Mouse (Mus musculus): ENCODE data around the gene Ttll11. TPM values are rescaled to one million over a fixed set of nuclear protein-coding genes. Genes with fewer than 3 reads are reported as not detected.
A peak's percentile ranks its signal among the peaks of the same experiment; 100 is the strongest.

Ttll11 gene
- polyA plus RNA-seq, 1 experiment from 2014 or later, result 4.1 TPM

- Histone ChIP-seq H3K4me3 (no peak overlapping the region), H3K9ac (no peak overlapping the region), H3K27me3 (peaks cover 4% of the 10 kb centered on the region; the same call in 1 of the 2 replicates), H3K4me1 (replicated peaks) (peaks cover 26% of the 10 kb centered on the region), H3K9me3 (no peaks in the 10 kb centered on the region), H3K36me3 (no peaks in the 10 kb centered on the region), H3K27ac (no peak overlapping the region), H3K4me2 (no peak overlapping the region)
- 87% methylated on average over 7 of the region's 7 CpGs for WGBS
- no peak for ATAC-seq (ENCODE audit: low FRiP score)
Measured at GRCm38 (mm10) chr2:35763818-35764217, 215.9 kb downstream of the Ttll11 start.

GRCm38 (mm10) chr2:35761458-35761857 is 218.3 kb downstream of the Ttll11 start:
- 0 out of 2 replicates have a peak, but pooled peaks cover 4% of the 10 kb centered on the region for H3K27me3 ChIP-seq
- peak overlapping the region; percentile 52; the same call in 1 of the 2 replicates for H3K27ac ChIP-seq
- 81% methylated on average over 5 of the region's 5 CpGs for WGBS
- H3K36me3 ChIP-seq, result no peaks in the 10 kb centered on the region
- no peak overlapping the region for H3K4me3 ChIP-seq
- no peak overlapping the region for H3K9ac ChIP-seq
- peaks cover 14% of the 10 kb centered on the region for H3K4me1 ChIP-seq (replicated peaks)
- H3K9me3 ChIP-seq, result no peaks in the 10 kb centered on the region
- no peak for ATAC-seq (ENCODE audit: low FRiP score)
- no peak overlapping the region for H3K4me2 ChIP-seq

- ATAC-seq (ENCODE audit: low FRiP score), result peak; percentile 29; the same call in 1 of the 2 replicates
- H3K9me3 ChIP-seq, result no peaks in the 10 kb centered on the region
Measured at GRCm38 (mm10) chr2:35760867-35761266, 218.8 kb downstream of the Ttll11 start.

GRCm38 (mm10) chr2:35760352-35760751 is 219.4 kb downstream of the Ttll11 start:
- Histone ChIP-seq H3K36me3 (no peaks in the 10 kb centered on the region), H3K4me3 (no peak overlapping the region), H3K27me3 (0 out of 2 replicates have a peak, but pooled peaks cover 4% of the 10 kb centered on the region), H3K27ac (peak overlapping the region; percentile 70), H3K4me2 (no peak overlapping the region), H3K9ac (no peak overlapping the region), H3K9me3 (no peaks in the 10 kb centered on the region), H3K4me1 (replicated peaks) (peaks cover 14% of the 10 kb centered on the region)
- ATAC-seq (ENCODE audit: low FRiP score), result 0 out of 2 replicates have a peak, but pooled peaks have one; percentile 18
- 59% methylated on average over 8 of the region's 8 CpGs for WGBS

More at GRCm38 (mm10) chr2:35760867-35761266, 218.8 kb downstream of the Ttll11 start:
- H3K27me3 ChIP-seq, result 0 out of 2 replicates have a peak, but pooled peaks cover 4% of the 10 kb centered on the region
- no peak overlapping the region for H3K4me2 ChIP-seq
- H3K9ac ChIP-seq, result no peak overlapping the region
- peak overlapping the region; percentile 70 for H3K27ac ChIP-seq
- H3K4me1 ChIP-seq (replicated peaks), result peaks cover 14% of the 10 kb centered on the region
- no peaks in the 10 kb centered on the region for H3K36me3 ChIP-seq
- H3K4me3 ChIP-seq, result no peak overlapping the region

- no peaks in the 10 kb centered on the region for H3K36me3 ChIP-seq
- peaks cover 23% of the 10 kb centered on the region for H3K4me1 ChIP-seq (replicated peaks)
- H3K4me3 ChIP-seq, result no peak overlapping the region
- no peak for ATAC-seq (ENCODE audit: low FRiP score)
- H3K27ac ChIP-seq, result no peak overlapping the region
- no peak overlapping the region for H3K9ac ChIP-seq
- no peaks in the 10 kb centered on the region for H3K27me3 ChIP-seq
- no peak overlapping the region for H3K4me2 ChIP-seq
- WGBS, result 82% methylated on average over 7 of the region's 7 CpGs
- no peaks in the 10 kb centered on the region for H3K9me3 ChIP-seq
Measured at GRCm38 (mm10) chr2:35756467-35756866, 223.2 kb downstream of the Ttll11 start.

- Histone ChIP-seq H3K36me3 (no peaks in the 10 kb centered on the region), H3K4me1 (replicated peaks) (peaks cover 34% of the 10 kb centered on the region), H3K4me3 (no peak overlapping the region), H3K9ac (no peak overlapping the region), H3K9me3 (no peaks in the 10 kb centered on the region), H3K27ac (no peak overlapping the region), H3K4me2 (no peak overlapping the region), H3K27me3 (no peaks in the 10 kb centered on the region)
- WGBS, result 77% methylated on average over 18 of the region's 18 CpGs
- ATAC-seq (ENCODE audit: low FRiP score), result no peak
Measured at GRCm38 (mm10) chr2:35751781-35752505, 227.8 kb downstream of the Ttll11 start.

- WGBS, result 77% methylated on average over 7 of the region's 7 CpGs
- Histone ChIP-seq H3K36me3 (no peaks in the 10 kb centered on the region), H3K9me3 (no peaks in the 10 kb centered on the region), H3K9ac (no peak overlapping the region), H3K4me1 (replicated peaks) (peaks cover 40% of the 10 kb centered on the region), H3K4me2 (no peak overlapping the region), H3K27ac (0 out of 2 replicates have a peak overlapping the region, but pooled peaks have one; percentile 18), H3K4me3 (no peak overlapping the region), H3K27me3 (no peaks in the 10 kb centered on the region)
- no peak for ATAC-seq (ENCODE audit: low FRiP score)
Measured at GRCm38 (mm10) chr2:35750533-35751141, 229.1 kb downstream of the Ttll11 start.

GRCm38 (mm10) chr2:35747371-35748035 is 232.2 kb downstream of the Ttll11 start:
- no peak overlapping the region for H3K27ac ChIP-seq
- peaks cover 40% of the 10 kb centered on the region for H3K4me1 ChIP-seq (replicated peaks)
- H3K36me3 ChIP-seq, result no peaks in the 10 kb centered on the region
- no peak overlapping the region for H3K4me3 ChIP-seq
- no peaks in the 10 kb centered on the region for H3K27me3 ChIP-seq
- no peak for ATAC-seq (ENCODE audit: low FRiP score)
- WGBS, result 70% methylated on average over 12 of the region's 12 CpGs
- no peak overlapping the region for H3K4me2 ChIP-seq
- no peaks in the 10 kb centered on the region for H3K9me3 ChIP-seq
- no peak overlapping the region for H3K9ac ChIP-seq

GRCm38 (mm10) chr2:35746638-35747037 is 233.1 kb downstream of the Ttll11 start:
- peak overlapping the region; percentile 44; the same call in 1 of the 2 replicates for H3K27ac ChIP-seq
- H3K27me3 ChIP-seq, result no peaks in the 10 kb centered on the region
- no peaks in the 10 kb centered on the region for H3K9me3 ChIP-seq
- H3K9ac ChIP-seq, result no peak overlapping the region
- 26% methylated on average over 7 of the region's 7 CpGs for WGBS
- H3K4me2 ChIP-seq, result no peak overlapping the region
- no peak overlapping the region for H3K4me3 ChIP-seq
- H3K4me1 ChIP-seq (replicated peaks), result peaks cover 39% of the 10 kb centered on the region
- no peak for ATAC-seq (ENCODE audit: low FRiP score)
- no peaks in the 10 kb centered on the region for H3K36me3 ChIP-seq

GRCm38 (mm10) chr2:35745876-35746275 is 233.8 kb downstream of the Ttll11 start:
- WGBS, result 90% methylated on average over 10 of the region's 10 CpGs
- H3K4me2 ChIP-seq, result no peak overlapping the region
- H3K9ac ChIP-seq, result no peak overlapping the region
- no peaks in the 10 kb centered on the region for H3K9me3 ChIP-seq
- H3K36me3 ChIP-seq, result no peaks in the 10 kb centered on the region
- no peak for ATAC-seq (ENCODE audit: low FRiP score)
- peaks cover 39% of the 10 kb centered on the region for H3K4me1 ChIP-seq (replicated peaks)
- H3K4me3 ChIP-seq, result no peak overlapping the region
- no peak overlapping the region for H3K27ac ChIP-seq
- no peaks in the 10 kb centered on the region for H3K27me3 ChIP-seq

GRCm38 (mm10) chr2:35739669-35740254 is 240.0 kb downstream of the Ttll11 start:
- 68% methylated on average over 13 of the region's 13 CpGs for WGBS
- Histone ChIP-seq H3K36me3 (no peaks in the 10 kb centered on the region), H3K4me1 (replicated peaks) (peaks cover 28% of the 10 kb centered on the region), H3K4me3 (no peak overlapping the region), H3K27me3 (no peaks in the 10 kb centered on the region), H3K27ac (0 out of 2 replicates have a peak overlapping the region, but pooled peaks have one; percentile 44), H3K4me2 (no peak overlapping the region), H3K9me3 (no peaks in the 10 kb centered on the region), H3K9ac (no peak overlapping the region)
- ATAC-seq (ENCODE audit: low FRiP score), result no peak

GRCm38 (mm10) chr2:35737467-35738027 is 242.2 kb downstream of the Ttll11 start:
- Histone ChIP-seq H3K36me3 (no peaks in the 10 kb centered on the region; the same call in 1 of the 2 replicates), H3K9ac (no peak overlapping the region), H3K27ac (no peak overlapping the region), H3K4me1 (replicated peaks) (peaks cover 28% of the 10 kb centered on the region), H3K27me3 (no peaks in the 10 kb centered on the region), H3K9me3 (no peaks in the 10 kb centered on the region), H3K4me2 (no peak overlapping the region), H3K4me3 (no peak overlapping the region)
- no peak for ATAC-seq (ENCODE audit: low FRiP score)
- WGBS, result 80% methylated on average over 7 of the region's 7 CpGs

All from hindbrain, embryonic 13.5 days (tissue).